Mouse (Mus musculus) olfactory bulb, adult 2 months (tissue): ENCODE results near the gene Bri3bp.

Experiments used
- CTCF ChIP-seq: fragments of 200-500 bp; IDR thresholded peaks from 2 replicates; pipeline ENCODE4 v1.5.1; 2012; ENCODE audit warnings: low read depth, mild to moderate bottlenecking, low read length, moderate library complexity; ENCODE audit not compliant: insufficient read depth
- POLR2A ChIP-seq: fragments of 200-500 bp; IDR thresholded peaks from 2 replicates; pipeline ENCODE4 v1.6.1; 2012; ENCODE audit warnings: mild to moderate bottlenecking, low read depth, low read length, moderate library complexity; ENCODE audit not compliant: insufficient read depth

DNA sequence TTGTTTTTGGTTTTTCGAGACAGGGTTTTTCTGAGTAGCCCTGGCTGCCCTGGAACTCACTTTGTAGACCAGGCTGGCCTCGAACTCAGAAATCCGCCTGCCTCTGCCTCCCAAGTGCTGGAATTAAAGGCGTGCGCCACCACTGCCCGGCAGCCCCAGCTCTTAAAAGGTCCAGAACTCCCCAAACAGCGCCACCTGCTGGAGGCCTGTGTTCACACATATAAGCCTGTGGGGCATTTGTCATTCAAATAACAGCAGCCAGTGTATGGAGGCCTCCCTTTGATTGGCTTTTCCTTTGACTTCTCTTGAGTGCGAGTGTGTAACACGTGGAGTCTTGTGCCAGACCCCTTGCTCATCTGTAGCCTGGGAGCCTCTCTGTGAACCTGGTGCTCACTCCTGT lies 66.2 kb downstream of the Bri3bp start:
- TF ChIP-seq CTCF (no peak), POLR2A (no peak)
